Mouse (Mus musculus): Measurements from ENCODE around the gene Luc7l2. TPM values are rescaled to one million over a fixed set of nuclear protein-coding genes. Genes with fewer than 3 reads are reported as not detected.

Luc7l2 gene
- total RNA-seq, 2 experiments from 2014 or later: 443 to 458 TPM

DNA sequence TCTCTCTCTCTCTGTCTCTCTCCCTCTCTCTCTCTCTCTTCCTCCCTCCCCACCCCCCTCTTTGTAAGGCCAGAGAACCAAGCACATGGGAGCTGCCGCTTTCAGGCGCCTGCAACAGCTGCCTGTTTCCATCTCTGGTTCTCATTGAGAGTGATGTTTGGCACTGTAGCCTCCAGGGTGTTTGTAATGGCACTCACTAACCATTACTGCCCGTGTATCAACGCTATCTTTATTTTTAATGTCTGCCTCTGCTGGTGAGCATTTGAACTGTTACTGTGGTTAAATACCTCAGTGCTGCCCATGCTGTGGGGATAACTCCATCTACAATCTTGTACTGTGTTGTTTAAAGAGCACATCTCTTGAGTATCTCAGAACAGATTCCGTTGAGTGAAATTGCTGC, 90.5 kb downstream of the Luc7l2 start:
- ATAC-seq (replicated peaks; ENCODE audit: low FRiP score, poor library complexity, severe bottlenecking): no peak

DNA sequence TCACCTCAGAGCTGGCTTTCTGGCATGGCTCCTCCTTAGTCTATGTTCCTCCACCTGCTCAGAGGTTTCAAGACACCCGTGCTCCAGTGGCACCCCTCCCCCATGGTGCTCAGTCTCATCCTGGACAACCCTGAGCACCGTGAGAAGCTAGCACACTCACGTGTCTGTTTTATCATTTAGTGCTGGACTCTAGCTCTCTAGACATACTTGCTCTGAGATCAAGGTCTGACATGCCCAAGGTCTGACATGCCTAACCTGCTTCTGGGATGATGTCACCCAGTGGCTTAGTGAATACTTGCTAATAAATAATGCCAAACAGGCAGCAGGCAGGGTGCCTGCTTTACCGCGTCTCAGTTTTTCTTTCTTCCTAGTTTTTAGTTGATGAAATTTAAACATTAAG, 91.5 kb downstream of the Luc7l2 start:
- ATAC-seq (replicated peaks; ENCODE audit: low FRiP score, poor library complexity, severe bottlenecking): no peak

DNA sequence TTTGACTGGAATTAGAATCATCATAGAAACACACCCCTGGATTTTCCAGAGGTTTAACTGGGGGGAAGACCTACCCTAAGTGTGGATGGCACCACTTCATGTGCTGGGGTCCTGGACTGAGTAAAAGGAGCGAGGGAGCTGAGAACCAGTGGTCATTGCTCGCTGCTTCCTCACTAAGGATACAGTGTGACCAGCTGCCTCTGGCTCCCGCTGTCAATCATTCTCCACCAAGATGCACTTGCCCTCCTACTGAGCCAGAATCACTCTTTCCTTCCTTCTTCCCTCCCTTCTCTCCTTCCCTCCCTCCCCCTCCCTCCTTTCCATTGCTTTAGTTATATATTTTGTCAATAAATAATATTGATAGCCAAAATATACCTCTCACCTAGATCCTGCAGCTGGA, 91.9 kb downstream of the Luc7l2 start:
- ATAC-seq (replicated peaks; ENCODE audit: low FRiP score, poor library complexity, severe bottlenecking): no peak

DNA sequence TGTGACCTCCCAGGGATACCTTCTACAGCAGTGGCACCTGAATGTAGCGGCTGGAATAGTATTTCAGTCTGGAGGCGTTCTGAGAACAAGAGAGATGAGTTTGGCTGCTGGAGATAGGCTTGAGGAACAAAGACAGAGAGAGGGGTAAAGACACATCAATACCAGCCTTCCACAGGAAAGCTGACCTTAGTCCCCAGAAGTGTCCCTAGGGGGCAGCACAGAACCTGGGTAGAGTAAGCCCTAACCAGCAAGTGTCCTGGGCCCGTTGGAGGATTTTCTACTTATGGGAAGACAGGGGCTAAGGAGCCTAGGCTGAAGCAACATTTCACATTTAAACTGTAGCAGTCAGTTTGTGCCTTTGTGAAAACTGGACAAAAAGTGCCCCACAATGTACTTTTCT, 98.4 kb downstream of the Luc7l2 start:
- no peak for ATAC-seq (replicated peaks; ENCODE audit: low FRiP score, poor library complexity, severe bottlenecking)

DNA sequence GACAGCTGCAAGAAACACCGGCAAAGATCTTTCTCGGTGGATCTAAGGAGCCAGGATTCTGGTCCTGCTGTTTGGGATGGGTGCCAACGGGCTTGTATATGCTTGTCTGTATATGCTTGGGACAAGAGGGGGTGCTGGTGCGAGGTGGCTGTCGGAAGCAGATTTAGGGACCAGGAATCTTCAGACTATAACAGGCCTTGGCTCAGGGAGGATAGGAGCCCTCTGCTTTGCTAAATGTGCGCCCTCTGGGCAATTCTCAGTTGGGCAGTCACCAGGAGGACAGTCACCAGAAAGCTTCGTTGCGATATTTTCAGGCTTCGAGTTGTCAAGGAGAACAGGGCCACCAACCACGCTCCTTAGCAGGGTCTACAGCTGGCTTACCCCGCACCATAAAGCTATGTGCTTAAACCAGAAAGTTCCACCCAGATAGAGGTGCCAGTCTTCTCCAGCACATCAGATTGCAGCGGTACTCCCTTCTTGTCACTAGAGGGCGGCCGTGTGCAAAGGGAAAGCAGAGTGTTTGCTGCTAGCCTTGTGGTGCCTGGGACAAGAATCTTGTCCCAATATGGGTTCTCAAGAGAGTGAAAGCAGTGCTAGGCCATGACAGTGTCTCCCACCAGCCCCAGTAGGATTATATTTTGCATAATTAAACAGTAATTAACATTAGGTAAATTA, 99.3 kb downstream of the Luc7l2 start:
- peak; percentile 88 for ATAC-seq (replicated peaks; ENCODE audit: low FRiP score, poor library complexity, severe bottlenecking)

Other genes with a start within 250 kb of the Luc7l2 start
- 149 and 161 TPM in 2 replicates for gene Zc3hav1, start 196.7 kb upstream of the Luc7l2 start, total RNA-seq (2015; ENCODE audit: low replicate concordance)
- gene Zc3hav1, start 196.7 kb upstream of the Luc7l2 start, total RNA-seq (2017; ENCODE audit: low replicate concordance): 166 and 185 TPM in 2 replicates
- 0.72 TPM in 1 of 2 replicates, not detected in the other for gene Ttc26, start 169.9 kb upstream of the Luc7l2 start, total RNA-seq (2015; ENCODE audit: low replicate concordance)
- gene Ttc26, start 169.9 kb upstream of the Luc7l2 start, total RNA-seq (2017; ENCODE audit: low replicate concordance): not detected in 2 replicates
- gene Ubn2, start 117.4 kb upstream of the Luc7l2 start, total RNA-seq (2015; ENCODE audit: low replicate concordance): 46.5 and 66.3 TPM in 2 replicates
- 33.1 and 36.6 TPM in 2 replicates for gene Ubn2, start 117.4 kb upstream of the Luc7l2 start, total RNA-seq (2017; ENCODE audit: low replicate concordance)
- 26.0 and 26.7 TPM in 2 replicates for gene Fmc1, start 17.8 kb upstream of the Luc7l2 start, total RNA-seq (2015; ENCODE audit: low replicate concordance)
- 0.90 and 1.1 TPM in 2 replicates for gene Fmc1, start 17.8 kb upstream of the Luc7l2 start, total RNA-seq (2017; ENCODE audit: low replicate concordance)
- not detected in 2 replicates for gene Klrg2, start 85.9 kb downstream of the Luc7l2 start, total RNA-seq (2015; ENCODE audit: low replicate concordance)
- not detected in 2 replicates for gene Klrg2, start 85.9 kb downstream of the Luc7l2 start, total RNA-seq (2017; ENCODE audit: low replicate concordance)
- gene Clec2l, start 111.7 kb downstream of the Luc7l2 start, total RNA-seq (2015; ENCODE audit: low replicate concordance): not detected in 2 replicates
- 0.39 TPM in 1 of 2 replicates, not detected in the other for gene Clec2l, start 111.7 kb downstream of the Luc7l2 start, total RNA-seq (2017; ENCODE audit: low replicate concordance)